20 mouse cellular contexts compared by ENCODE assay signal in genomic region chr9:48839568-48839967, GRCm38 (mm10). TPM values are rescaled to one million over a fixed set of nuclear protein-coding genes. Genes with fewer than 3 reads are reported as not detected.
A peak's percentile ranks its signal among the peaks of the same experiment; 100 is the strongest.
DNase-seq lines count a peak whose midpoint lies in the region; ATAC-seq lines count a peak whose summit lies in the region.
"Had no signal": no experiment of that assay in that cellular context is flagged by ENCODE, and none has a peak within 500 bp of the region (broad histone marks: within the 10 kb centered on the region; RNA-seq: fewer than 3 reads in every experiment).

No protein-coding gene starts in this region.

- no peak overlapping the region for H3K4me2 ChIP-seq in hindbrain, embryonic 12.5 days (replicated peaks)
- H3K4me2 ChIP-seq: embryonic facial prominence, embryonic 12.5 days; forebrain, embryonic 13.5 days; forebrain, embryonic 15.5 days had no signal

- H3K9me3 ChIP-seq in hindbrain, embryonic 12.5 days (replicated peaks), result no peaks in the 10 kb centered on the region
- H3K9me3 ChIP-seq: embryonic facial prominence, embryonic 10.5 days; embryonic facial prominence, embryonic 12.5 days; forebrain, embryonic 13.5 days; forebrain, embryonic 15.5 days; G1E had no signal

- H3K27me3 ChIP-seq in hindbrain, embryonic 12.5 days, result peaks cover 10% of the 10 kb centered on the region

- H3K36me3 ChIP-seq in hindbrain, embryonic 12.5 days, result no peaks in the 10 kb centered on the region
- H3K36me3 ChIP-seq: embryonic facial prominence, embryonic 10.5 days; embryonic facial prominence, embryonic 12.5 days; forebrain, embryonic 15.5 days; G1E had no signal

- no peak overlapping the region for H3K9ac ChIP-seq in hindbrain, embryonic 12.5 days
- H3K9ac ChIP-seq: embryonic facial prominence, embryonic 12.5 days; forebrain, embryonic 13.5 days; forebrain, embryonic 15.5 days had no signal

- peak; percentile 78 for DNase-seq in ES-CJ7 (ENCODE audit: low read depth, low spot score)
- DNase-seq in R1 (ENCODE audit: low read depth, low spot score), result peak; percentile 38
- DNase-seq in ZHBTc4 (ENCODE audit: low read depth, low spot score), result peak; percentile 86
- no peak for DNase-seq in layer of hippocampus, adult 9-11 months
- DNase-seq: adrenal gland, adult 2 months; adrenal gland, postnatal 10 days; adrenal gland, postnatal 25 days; cerebellum, adult 11 months; cerebellum, adult 18-20 months; cerebellum, adult 8-10 months; cerebellum, postnatal 10 days; cerebellum, postnatal 25 days had no signal

- H3K27ac ChIP-seq in hindbrain, embryonic 12.5 days, result no peak overlapping the region
- H3K27ac ChIP-seq: embryonic facial prominence, embryonic 10.5 days; embryonic facial prominence, embryonic 12.5 days; forebrain, embryonic 13.5 days; forebrain, embryonic 15.5 days had no signal

- no peak for ATAC-seq in hindbrain, embryonic 12.5 days (ENCODE audit: low FRiP score)
- ATAC-seq: forebrain, embryonic 13.5 days; forebrain, embryonic 15.5 days; Patski had no signal

- H3K4me1 ChIP-seq in hindbrain, embryonic 12.5 days, result peaks cover 26% of the 10 kb centered on the region

- no peak overlapping the region for H3K4me3 ChIP-seq in hindbrain, embryonic 12.5 days
- H3K4me3 ChIP-seq: embryonic facial prominence, embryonic 10.5 days; embryonic facial prominence, embryonic 12.5 days; forebrain, embryonic 13.5 days; forebrain, embryonic 15.5 days had no signal

- 96% methylated on average over 3 of the region's 3 CpGs for WGBS in hindbrain, embryonic 12.5 days

RNA-seq across cellular contexts. Expression of gene Zbtb16, which starts 3.5 kb away (rescaled TPM):
- polyA plus RNA-seq in hindbrain, embryonic 12.5 days (2016; fragmentation: Nextera tagmentation; extraction: Ambion mirVana), result 6.8 and 6.9 TPM in 2 replicates
- polyA plus RNA-seq: C2C12 had no signal
